Mouse (Mus musculus): ENCODE measurements at regions not wholly inside any gene's neighbourhood (a gene's known extent, or its start where the extent isn't known, plus 50 kb on each side); places are given as distances from the start of the nearest gene placed in this dataset.
A peak's percentile ranks its signal among the peaks of the same experiment; 100 is the strongest.

- Histone ChIP-seq H3K36me3 (ENCODE audit: control insufficient read depth, insufficient read depth, low read length) (no peaks in the 10 kb centered on the region), H3K27ac (ENCODE audit: low read depth, low read length) (no peak overlapping the region), H3K4me1 (ENCODE audit: control insufficient read depth, insufficient read depth, low read length) (peaks cover 10% of the 10 kb centered on the region), H3K9me3 (ENCODE audit: control insufficient read depth, low read length) (no peaks in the 10 kb centered on the region), H3K9ac (replicated peaks; ENCODE audit: low read depth, low read length) (no peak overlapping the region), H3K4me3 (ENCODE audit: low read depth, low read length) (no peak overlapping the region), H3K4me2 (ENCODE audit: low read depth, low read length) (no peak overlapping the region), H3K27me3 (ENCODE audit: control insufficient read depth, insufficient read depth, low read length) (peaks cover 14% of the 10 kb centered on the region)
- peak; percentile 66 for ATAC-seq (ENCODE audit: low read depth)
- whole genome bisulfite sequencing = 7% methylated on average over 8 of the region's 8 CpGs
Measured at GRCm38 (mm10) chr19:60148313-60148965, 78.1 kb downstream of the Fam204a start.

- no peak overlapping the region for H3K9ac ChIP-seq (replicated peaks; ENCODE audit: low read depth, low read length)
- peaks cover 14% of the 10 kb centered on the region for H3K27me3 ChIP-seq (ENCODE audit: control insufficient read depth, insufficient read depth, low read length)
- no peak overlapping the region for H3K27ac ChIP-seq (ENCODE audit: low read depth, low read length)
- H3K4me1 ChIP-seq (ENCODE audit: control insufficient read depth, insufficient read depth, low read length) = peaks cover 10% of the 10 kb centered on the region
- no peaks in the 10 kb centered on the region for H3K9me3 ChIP-seq (ENCODE audit: control insufficient read depth, low read length)
- H3K4me3 ChIP-seq (ENCODE audit: low read depth, low read length) = no peak overlapping the region
- ATAC-seq (ENCODE audit: low read depth) = no peak
- H3K36me3 ChIP-seq (ENCODE audit: control insufficient read depth, insufficient read depth, low read length) = no peaks in the 10 kb centered on the region
- 47% methylated on average over 10 of the region's 10 CpGs for WGBS
- H3K4me2 ChIP-seq (ENCODE audit: low read depth, low read length) = no peak overlapping the region
Measured at GRCm38 (mm10) chr19:60146451-60147190, 79.9 kb downstream of the Fam204a start.

- no peak for ATAC-seq (ENCODE audit: low read depth)
- H3K9ac ChIP-seq (replicated peaks; ENCODE audit: low read depth, low read length) = no peak overlapping the region
- peaks cover 14% of the 10 kb centered on the region for H3K27me3 ChIP-seq (ENCODE audit: control insufficient read depth, insufficient read depth, low read length)
- H3K27ac ChIP-seq (ENCODE audit: low read depth, low read length) = no peak overlapping the region
- H3K9me3 ChIP-seq (ENCODE audit: control insufficient read depth, low read length) = no peaks in the 10 kb centered on the region
- WGBS = 89% methylated on average over 5 of the region's 5 CpGs
- no peaks in the 10 kb centered on the region for H3K36me3 ChIP-seq (ENCODE audit: control insufficient read depth, insufficient read depth, low read length)
- H3K4me2 ChIP-seq (ENCODE audit: low read depth, low read length) = no peak overlapping the region
- H3K4me1 ChIP-seq (ENCODE audit: control insufficient read depth, insufficient read depth, low read length) = peaks cover 10% of the 10 kb centered on the region
- H3K4me3 ChIP-seq (ENCODE audit: low read depth, low read length) = no peak overlapping the region
Measured at GRCm38 (mm10) chr19:60145242-60145641, 81.3 kb downstream of the Fam204a start.

GRCm38 (mm10) chr19:60144336-60144989, 82.0 kb downstream of the Fam204a start:
- Histone ChIP-seq H3K4me1 (ENCODE audit: control insufficient read depth, insufficient read depth, low read length) (peaks cover 10% of the 10 kb centered on the region), H3K36me3 (ENCODE audit: control insufficient read depth, insufficient read depth, low read length) (no peaks in the 10 kb centered on the region), H3K4me2 (ENCODE audit: low read depth, low read length) (peak overlapping the region; percentile 30; the same call in 1 of the 2 replicates), H3K9ac (replicated peaks; ENCODE audit: low read depth, low read length) (no peak overlapping the region), H3K27me3 (ENCODE audit: control insufficient read depth, insufficient read depth, low read length) (peaks cover 14% of the 10 kb centered on the region), H3K9me3 (ENCODE audit: control insufficient read depth, low read length) (no peaks in the 10 kb centered on the region), H3K27ac (ENCODE audit: low read depth, low read length) (no peak overlapping the region), H3K4me3 (ENCODE audit: low read depth, low read length) (no peak overlapping the region)
- ATAC-seq (ENCODE audit: low read depth) = peak; percentile 60; the same call in 1 of the 2 replicates
- WGBS = 9% methylated on average over 20 of the region's 20 CpGs

- Histone ChIP-seq H3K4me2 (ENCODE audit: low read depth, low read length) (no peak overlapping the region), H3K27me3 (ENCODE audit: control insufficient read depth, insufficient read depth, low read length) (no peaks in the 10 kb centered on the region), H3K4me3 (ENCODE audit: low read depth, low read length) (no peak overlapping the region), H3K9ac (replicated peaks; ENCODE audit: low read depth, low read length) (no peak overlapping the region), H3K27ac (ENCODE audit: low read depth, low read length) (no peak overlapping the region), H3K4me1 (ENCODE audit: control insufficient read depth, insufficient read depth, low read length) (no peaks in the 10 kb centered on the region), H3K36me3 (ENCODE audit: control insufficient read depth, insufficient read depth, low read length) (no peaks in the 10 kb centered on the region), H3K9me3 (ENCODE audit: control insufficient read depth, low read length) (no peaks in the 10 kb centered on the region)
- no peak for ATAC-seq (ENCODE audit: low read depth)
- 77% methylated on average over 2 of the region's 2 CpGs for WGBS
Measured at GRCm38 (mm10) chr19:60138881-60139280, 87.6 kb downstream of the Fam204a start.

GRCm38 (mm10) chr19:60136491-60136890, 90.0 kb downstream of the Fam204a start:
- Histone ChIP-seq H3K27ac (ENCODE audit: low read depth, low read length) (no peak overlapping the region), H3K4me3 (ENCODE audit: low read depth, low read length) (no peak overlapping the region), H3K9me3 (ENCODE audit: control insufficient read depth, low read length) (no peaks in the 10 kb centered on the region), H3K4me2 (ENCODE audit: low read depth, low read length) (no peak overlapping the region), H3K36me3 (ENCODE audit: control insufficient read depth, insufficient read depth, low read length) (no peaks in the 10 kb centered on the region), H3K4me1 (ENCODE audit: control insufficient read depth, insufficient read depth, low read length) (no peaks in the 10 kb centered on the region), H3K27me3 (ENCODE audit: control insufficient read depth, insufficient read depth, low read length) (no peaks in the 10 kb centered on the region), H3K9ac (replicated peaks; ENCODE audit: low read depth, low read length) (no peak overlapping the region)
- ATAC-seq (ENCODE audit: low read depth) = no peak
- WGBS = 84% methylated on average over 1 of the region's 1 CpGs

- Histone ChIP-seq H3K4me2 (ENCODE audit: low read depth, low read length) (no peak overlapping the region), H3K27ac (ENCODE audit: low read depth, low read length) (no peak overlapping the region), H3K36me3 (ENCODE audit: control insufficient read depth, insufficient read depth, low read length) (no peaks in the 10 kb centered on the region), H3K9me3 (ENCODE audit: control insufficient read depth, low read length) (no peaks in the 10 kb centered on the region), H3K9ac (replicated peaks; ENCODE audit: low read depth, low read length) (no peak overlapping the region), H3K27me3 (ENCODE audit: control insufficient read depth, insufficient read depth, low read length) (no peaks in the 10 kb centered on the region), H3K4me3 (ENCODE audit: low read depth, low read length) (no peak overlapping the region), H3K4me1 (ENCODE audit: control insufficient read depth, insufficient read depth, low read length) (no peaks in the 10 kb centered on the region)
- no peak for ATAC-seq (ENCODE audit: low read depth)
- 80% methylated on average over 4 of the region's 4 CpGs for whole genome bisulfite sequencing
Measured at GRCm38 (mm10) chr19:60134447-60135328, 91.8 kb downstream of the Fam204a start.

GRCm38 (mm10) chr19:60129635-60130034, 96.9 kb downstream of the Fam204a start:
- Histone ChIP-seq H3K9me3 (ENCODE audit: control insufficient read depth, low read length) (no peaks in the 10 kb centered on the region), H3K36me3 (ENCODE audit: control insufficient read depth, insufficient read depth, low read length) (no peaks in the 10 kb centered on the region), H3K27ac (ENCODE audit: low read depth, low read length) (no peak overlapping the region), H3K27me3 (ENCODE audit: control insufficient read depth, insufficient read depth, low read length) (no peaks in the 10 kb centered on the region), H3K4me3 (ENCODE audit: low read depth, low read length) (no peak overlapping the region), H3K4me1 (ENCODE audit: control insufficient read depth, insufficient read depth, low read length) (no peaks in the 10 kb centered on the region), H3K4me2 (ENCODE audit: low read depth, low read length) (no peak overlapping the region), H3K9ac (replicated peaks; ENCODE audit: low read depth, low read length) (no peak overlapping the region)
- 97% methylated on average over 2 of the region's 2 CpGs for WGBS
- ATAC-seq (ENCODE audit: low read depth) = no peak

Data from neural tube, embryonic 14.5 days (tissue).